Mouse (Mus musculus) embryonic facial prominence, embryonic 15.5 days (tissue): ENCODE data around the gene Fgd2. TPM values are rescaled to one million over a fixed set of nuclear protein-coding genes. Genes with fewer than 3 reads are reported as not detected.

Source experiments
- ATAC-seq: fragments of 200-750 bp; cut with Nextera tagmentation; 2 replicates; pipeline ENCODE4 v1.8.0; 2017; ENCODE audit warnings: low read depth, moderate TSS enrichment; ENCODE audit not compliant: insufficient number of reproducible peaks, low FRiP score, low TSS enrichment
- H3K27ac ChIP-seq: fragments of 300-500 bp; sonication (generic); replicated peaks from 2 replicates; pipeline ENCODE4 v1.5.1; 2015; ENCODE audit warnings: mild to moderate bottlenecking, inconsistent platforms
- H3K27me3 ChIP-seq: fragments of 300-500 bp; sonication (generic); 2 replicates; pipeline ENCODE4 v1.6.1; 2015; ENCODE audit warnings: inconsistent platforms
- H3K36me3 ChIP-seq: fragments of 300-500 bp; sonication (generic); 2 replicates; pipeline ENCODE4 v1.6.1; 2015; ENCODE audit warnings: mild to moderate bottlenecking, inconsistent platforms
- H3K4me1 ChIP-seq: fragments of 300-500 bp; sonication (generic); 2 replicates; pipeline ENCODE4 v1.6.1; 2015; ENCODE audit warnings: inconsistent platforms
- H3K4me2 ChIP-seq: fragments of 300-500 bp; sonication (generic); replicated peaks from 2 replicates; pipeline ENCODE4 v1.6.1; 2015; ENCODE audit warnings: mild to moderate bottlenecking, inconsistent platforms
- H3K4me3 ChIP-seq: fragments of 300-500 bp; sonication (generic); replicated peaks from 2 replicates; pipeline ENCODE4 v1.5.1; 2015; ENCODE audit warnings: mild to moderate bottlenecking, inconsistent platforms
- H3K9ac ChIP-seq: fragments of 300-500 bp; sonication (generic); 2 replicates; pipeline ENCODE4 v1.6.1; 2015; ENCODE audit warnings: inconsistent platforms
- H3K9me3 ChIP-seq: fragments of 300-500 bp; sonication (generic); replicated peaks from 2 replicates; pipeline ENCODE4 v1.6.1; 2016; ENCODE audit warnings: inconsistent platforms
- WGBS: fragments of 180-500 bp; shearing (Covaris S2); methylation state at CpG from one replicate; pipeline ENCODE4 v1.1.7; 2015; 5-methylcytosine and 5-hydroxymethylcytosine counted together
- polyA plus RNA-seq: library from polyadenylated mRNA; unstranded; fragments of >200 nt; fragmentation: Nextera tagmentation; extraction: Ambion mirVana; gene quantifications from 2 replicates; pipeline ENCODE4 v1.2.1, GENCODE M21; 2015

The Fgd2 gene
- polyA plus RNA-seq, 1 experiment from 2014 or later: 14.5 TPM

- Histone ChIP-seq H3K4me2 (peak overlapping the region; percentile 48), H3K4me3 (no peak overlapping the region), H3K27ac (no peak overlapping the region), H3K9ac (no peak overlapping the region), H3K4me1 (peaks cover 13% of the 10 kb centered on the region), H3K27me3 (peaks cover 3% of the 10 kb centered on the region; the same call in 1 of the 2 replicates), H3K9me3 (no peaks in the 10 kb centered on the region), H3K36me3 (no peaks in the 10 kb centered on the region)
- 28% methylated on average over 5 of the region's 5 CpGs for WGBS
- ATAC-seq: no peak
Observed at GRCm38 (mm10) chr17:29416757-29417156, 56.0 kb downstream of the Fgd2 start.

- Histone ChIP-seq H3K27ac (no peak overlapping the region), H3K9me3 (no peaks in the 10 kb centered on the region), H3K36me3 (no peaks in the 10 kb centered on the region), H3K4me1 (peaks cover 13% of the 10 kb centered on the region), H3K27me3 (peaks cover 3% of the 10 kb centered on the region; the same call in 1 of the 2 replicates), H3K4me3 (no peak overlapping the region), H3K4me2 (no peak overlapping the region), H3K9ac (no peak overlapping the region)
- WGBS: 61% methylated on average over 3 of the region's 3 CpGs
- ATAC-seq: no peak
Observed at GRCm38 (mm10) chr17:29418758-29419380, 58.2 kb downstream of the Fgd2 start.

- Histone ChIP-seq H3K4me2 (no peak overlapping the region), H3K36me3 (no peaks in the 10 kb centered on the region), H3K4me1 (peaks cover 13% of the 10 kb centered on the region), H3K27me3 (peaks cover 3% of the 10 kb centered on the region; the same call in 1 of the 2 replicates), H3K4me3 (no peak overlapping the region), H3K9me3 (no peaks in the 10 kb centered on the region), H3K9ac (no peak overlapping the region), H3K27ac (no peak overlapping the region)
- 82% methylated on average over 12 of the region's 12 CpGs for WGBS
- ATAC-seq: no peak
Observed at GRCm38 (mm10) chr17:29419976-29420739, 59.4 kb downstream of the Fgd2 start.

- no peak overlapping the region for H3K9ac ChIP-seq
- H3K27me3 ChIP-seq: no peaks in the 10 kb centered on the region
- H3K4me3 ChIP-seq: no peak overlapping the region
- 74% methylated on average over 3 of the region's 3 CpGs for WGBS
- H3K9me3 ChIP-seq: no peaks in the 10 kb centered on the region
- no peak for ATAC-seq
- no peak overlapping the region for H3K27ac ChIP-seq
- no peaks in the 10 kb centered on the region for H3K36me3 ChIP-seq
- no peak overlapping the region for H3K4me2 ChIP-seq
- peaks cover 5% of the 10 kb centered on the region for H3K4me1 ChIP-seq
Observed at GRCm38 (mm10) chr17:29421319-29421718, 60.6 kb downstream of the Fgd2 start.

GRCm38 (mm10) chr17:29422337-29422736 lies 61.6 kb downstream of the Fgd2 start:
- 86% methylated on average over 6 of the region's 6 CpGs for WGBS

GRCm38 (mm10) chr17:29422912-29423504 lies 62.3 kb downstream of the Fgd2 start:
- 69% methylated on average over 8 of the region's 8 CpGs for WGBS
- Histone ChIP-seq H3K4me1 (peaks cover 6% of the 10 kb centered on the region; the same call in 1 of the 2 replicates), H3K4me2 (no peak overlapping the region)

More at GRCm38 (mm10) chr17:29422337-29422736, 61.6 kb downstream of the Fgd2 start:
- H3K4me3 ChIP-seq: no peak overlapping the region
- no peaks in the 10 kb centered on the region for H3K9me3 ChIP-seq
- H3K4me2 ChIP-seq: no peak overlapping the region
- no peaks in the 10 kb centered on the region for H3K36me3 ChIP-seq
- no peak for ATAC-seq
- no peak overlapping the region for H3K27ac ChIP-seq
- H3K9ac ChIP-seq: no peak overlapping the region
- no peaks in the 10 kb centered on the region for H3K27me3 ChIP-seq
- H3K4me1 ChIP-seq: no peaks in the 10 kb centered on the region

GRCm38 (mm10) chr17:29423991-29424390 lies 63.3 kb downstream of the Fgd2 start:
- 87% methylated on average over 2 of the region's 2 CpGs for WGBS
- Histone ChIP-seq H3K36me3 (no peaks in the 10 kb centered on the region), H3K27ac (no peak overlapping the region), H3K9me3 (no peaks in the 10 kb centered on the region), H3K9ac (no peak overlapping the region), H3K27me3 (no peaks in the 10 kb centered on the region), H3K4me3 (no peak overlapping the region), H3K4me1 (peaks cover 8% of the 10 kb centered on the region; the same call in 1 of the 2 replicates), H3K4me2 (no peak overlapping the region)
- no peak for ATAC-seq

More at GRCm38 (mm10) chr17:29422912-29423504, 62.3 kb downstream of the Fgd2 start:
- H3K27ac ChIP-seq: no peak overlapping the region
- H3K27me3 ChIP-seq: no peaks in the 10 kb centered on the region
- no peak overlapping the region for H3K4me3 ChIP-seq
- no peaks in the 10 kb centered on the region for H3K36me3 ChIP-seq
- H3K9me3 ChIP-seq: no peaks in the 10 kb centered on the region
- no peak overlapping the region for H3K9ac ChIP-seq
- no peak for ATAC-seq

GRCm38 (mm10) chr17:29425345-29425744 lies 64.6 kb downstream of the Fgd2 start:
- Histone ChIP-seq H3K9ac (no peak overlapping the region), H3K27ac (no peak overlapping the region), H3K4me1 (peaks cover 10% of the 10 kb centered on the region; the same call in 1 of the 2 replicates), H3K36me3 (no peaks in the 10 kb centered on the region), H3K27me3 (no peaks in the 10 kb centered on the region), H3K9me3 (no peaks in the 10 kb centered on the region), H3K4me3 (no peak overlapping the region), H3K4me2 (no peak overlapping the region)
- ATAC-seq: no peak
- 51% methylated on average over 9 of the region's 9 CpGs for WGBS

- Histone ChIP-seq H3K36me3 (no peaks in the 10 kb centered on the region), H3K27ac (no peak overlapping the region), H3K27me3 (no peaks in the 10 kb centered on the region), H3K4me2 (no peak overlapping the region), H3K4me3 (no peak overlapping the region), H3K9ac (no peak overlapping the region), H3K4me1 (peaks cover 23% of the 10 kb centered on the region), H3K9me3 (no peaks in the 10 kb centered on the region)
- no peak for ATAC-seq
- WGBS: 26% methylated on average over 8 of the region's 8 CpGs
Observed at GRCm38 (mm10) chr17:29428213-29428612, 67.5 kb downstream of the Fgd2 start.

- no peak overlapping the region for H3K4me2 ChIP-seq
- H3K9ac ChIP-seq: no peak overlapping the region
- no peak for ATAC-seq
- 44% methylated on average over 2 of the region's 2 CpGs for WGBS
- peaks cover 23% of the 10 kb centered on the region for H3K4me1 ChIP-seq
- H3K4me3 ChIP-seq: no peak overlapping the region
- no peaks in the 10 kb centered on the region for H3K9me3 ChIP-seq
- no peaks in the 10 kb centered on the region for H3K36me3 ChIP-seq
- H3K27ac ChIP-seq: no peak overlapping the region
- H3K27me3 ChIP-seq: no peaks in the 10 kb centered on the region
Observed at GRCm38 (mm10) chr17:29428826-29429225, 68.1 kb downstream of the Fgd2 start.
